Mouse (Mus musculus) T-helper 2 cell (primary cell): ENCODE results near the gene Pou2f1.

Experiments used
- in situ Hi-C: fragments of 300-600 bp; cut with MboI, MseI; formaldehyde crosslinking; loops from one replicate; pipeline ENCODE4 v1.15.1; 2025; ENCODE audit warnings: high pct_unique_total_duplicates

Gene Pou2f1

GRCm38 (mm10) chr1:165816391-165816790, 186.1 kb downstream of the Pou2f1 start:
- in situ Hi-C loops = no loop called here
